8 mouse cellular contexts compared by ENCODE assay signal in the genomic region with DNA sequence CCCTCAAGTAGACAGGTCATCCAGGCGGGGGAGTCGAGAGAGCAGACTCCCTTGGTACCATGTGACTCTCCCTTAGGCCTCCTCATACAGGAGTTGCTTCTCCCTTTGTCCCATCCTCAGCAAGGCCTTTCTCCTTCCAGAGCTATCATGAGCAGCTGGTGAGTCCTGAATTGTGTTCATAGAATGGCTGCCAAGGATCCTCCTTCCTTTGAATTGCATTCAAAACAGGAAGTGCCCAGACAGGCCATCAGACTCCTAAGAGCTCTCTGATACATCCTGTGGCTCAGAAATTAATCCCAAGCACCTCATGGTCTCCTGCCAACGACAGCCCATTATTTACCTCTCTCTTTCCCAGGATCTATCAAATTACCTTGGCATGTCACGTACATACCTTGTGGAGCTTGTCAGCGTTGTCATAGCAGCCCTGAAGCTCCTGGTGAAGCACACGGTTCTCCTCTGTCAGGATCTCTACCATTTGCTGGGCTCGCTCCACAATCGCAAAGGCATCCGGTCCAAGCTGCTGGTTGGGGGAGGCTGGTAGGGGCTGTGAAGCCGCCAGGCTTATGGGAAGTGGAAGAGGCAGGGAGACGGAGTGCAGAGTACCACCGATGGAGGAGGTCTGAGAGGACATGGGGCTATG.
DNase-seq lines count a peak whose midpoint lies in the region; TF ChIP-seq lines count a peak whose summit lies in the region.

No protein-coding gene starts in this region.

- intact Hi-C loops in gastrocnemius, postnatal 36 days (cut with DNase I), result no loop called here
- intact Hi-C loops in heart, postnatal 10 days (cut with DNase I), result loop anchor here (5.0 kb wide), 2 partner anchors 67 to 122 kb away; no protein-coding TSS in a partner anchor

- no peak for TF ChIP-seq CTCF in brain, embryonic 14.5 days (IDR thresholded peaks at IDR 0.05; ENCODE audit: borderline replicate concordance, extremely low read depth, insufficient read depth, insufficient read length)

- no peak for TF ChIP-seq POLR2A in brain, embryonic 14.5 days (IDR thresholded peaks at IDR 0.05; ENCODE audit: borderline replicate concordance, extremely low read depth, insufficient read depth, insufficient read length, poor library complexity, severe bottlenecking)

- peak; percentile 38 for DNase-seq in gastrocnemius, adult 18-20 months (ENCODE audit: low spot score)
- no peak for DNase-seq in gastrocnemius, postnatal 36 days
- DNase-seq in brain, embryonic 14.5 days (ENCODE audit: low read depth), result peak; percentile 70
- peak; percentile 24 to 43 for DNase-seq in heart, postnatal 10 days
- peak; percentile 31 for DNase-seq in lung, postnatal 14 days
- no peak for DNase-seq in Muller cell, postnatal 12 days (ENCODE audit: inconsistent ontology term)
- DNase-seq in urinary bladder, postnatal 10 days (ENCODE audit: low spot score), result no peak
- no peak for DNase-seq in thymus, adult 18-20 months

Comparison
In these comparisons a context has a peak if more than half of its experiments do, and no peak if none do; other contexts are left out.
1. DNase-seq: peak in gastrocnemius, adult 18-20 months (single experiment), brain, embryonic 14.5 days (single experiment), heart, postnatal 10 days (2 of 2) and lung, postnatal 14 days (single experiment); none in gastrocnemius, postnatal 36 days (0 of 2), Muller cell, postnatal 12 days (single experiment), urinary bladder, postnatal 10 days (single experiment) and thymus, adult 18-20 months (0 of 2).